Mouse (Mus musculus) left cerebral cortex, postnatal 4 days (tissue): ENCODE data around the gene Gpr89. TPM values are rescaled to one million over a fixed set of nuclear protein-coding genes. Genes with fewer than 3 reads are reported as not detected.

ENCODE experiments used
- DNase-seq: peaks from one replicate; pipeline ENCODE4 v3.0.0-alpha.2; 2022
- intact Hi-C: fragments of 180-260 bp; cut with DNase I; formaldehyde crosslinking; loops from one replicate; pipeline ENCODE4 v1.15.1; 2025
- total RNA-seq, 2 experiments: library from RNA; stranded (reverse); gene quantifications; 2 replicates each; pipeline ENCODE4 v1.2.3; 2021

The Gpr89 gene
- total RNA-seq, 2 experiments from 2014 or later = 36.0 to 42.8 TPM

DNA sequence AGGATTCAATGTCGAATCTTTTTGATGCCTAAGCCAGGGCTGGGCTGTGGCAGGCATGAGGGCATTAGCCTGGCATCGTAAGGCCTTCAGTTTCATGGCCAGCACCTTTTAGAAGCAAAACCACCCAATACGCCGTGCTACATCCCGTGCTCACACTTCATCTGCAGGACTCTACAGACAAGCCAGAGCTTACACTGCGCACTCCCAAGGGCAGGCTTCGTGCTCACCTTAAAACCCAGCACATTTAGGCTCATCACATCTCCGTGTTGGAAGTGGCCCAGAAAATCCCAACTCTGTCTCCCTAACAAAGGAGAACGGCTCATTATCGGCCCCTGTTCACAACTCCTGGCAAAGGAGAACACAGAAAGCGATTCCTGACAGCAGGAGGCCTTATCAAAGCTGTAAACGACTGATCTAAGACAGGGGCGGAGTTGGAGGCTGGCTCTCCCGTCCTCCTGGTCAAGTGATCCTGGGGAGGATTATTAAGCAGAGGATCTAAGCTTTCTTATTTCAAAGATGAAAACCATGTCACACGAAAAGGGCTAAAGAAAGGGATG, 76.8 kb downstream of the Gpr89 start:
- intact Hi-C loops = no loop called here
- DNase-seq = no peak

GRCm38 (mm10) chr3:96825261-96825660, 79.9 kb downstream of the Gpr89 start:
- intact Hi-C loops = no loop called here
- DNase-seq = no peak

- no peak for DNase-seq
- intact Hi-C loops = no loop called here
Measured at GRCm38 (mm10) chr3:96824614-96825013, 80.5 kb downstream of the Gpr89 start.

- intact Hi-C loops = no loop called here
- no peak for DNase-seq
Measured at GRCm38 (mm10) chr3:96823701-96824100, 81.4 kb downstream of the Gpr89 start.

GRCm38 (mm10) chr3:96821581-96821980, 83.6 kb downstream of the Gpr89 start:
- no peak for DNase-seq
- intact Hi-C loops = no loop called here

- intact Hi-C loops = no loop called here
- DNase-seq = no peak
Measured at GRCm38 (mm10) chr3:96820116-96820915, 84.8 kb downstream of the Gpr89 start.

Other genes starting within 250 kb of the Gpr89 start
- gene Ankrd35, start 235.2 kb downstream of the Gpr89 start, total RNA-seq = 1 to 10 TPM; 6.0 to 7.0 TPM
- 10 to 100 TPM; 31.9 to 36.0 TPM for gene Pias3, start 209.0 kb downstream of the Gpr89 start, total RNA-seq
- gene Nudt17, start 196.8 kb downstream of the Gpr89 start, total RNA-seq = 1 to 10 TPM; 5.3 to 5.4 TPM
- 10 to 100 TPM; 27.0 to 28.0 TPM for gene Polr3c, start 177.7 kb downstream of the Gpr89 start, total RNA-seq
- gene Rnf115, start 177.7 kb downstream of the Gpr89 start, total RNA-seq = 10 to 100 TPM; 44.3 to 50.0 TPM
- not detected for gene Pdzk1, start 76.1 kb downstream of the Gpr89 start, total RNA-seq
- not detected for gene Cd160, start 76.0 kb downstream of the Gpr89 start, total RNA-seq
- 1 to 10 TPM; 1.4 to 1.7 TPM for gene Gja5, start 653 bp downstream of the Gpr89 start, total RNA-seq
- not detected for gene Gja8, start 20.7 kb upstream of the Gpr89 start, total RNA-seq